Mouse (Mus musculus): ENCODE measurements around the gene Zfp710. TPM values are rescaled to one million over a fixed set of nuclear protein-coding genes. Genes with fewer than 3 reads are reported as not detected.

The Zfp710 gene
- polyA plus RNA-seq, 1 experiment from 2014 or later = 25.7 TPM

DNA sequence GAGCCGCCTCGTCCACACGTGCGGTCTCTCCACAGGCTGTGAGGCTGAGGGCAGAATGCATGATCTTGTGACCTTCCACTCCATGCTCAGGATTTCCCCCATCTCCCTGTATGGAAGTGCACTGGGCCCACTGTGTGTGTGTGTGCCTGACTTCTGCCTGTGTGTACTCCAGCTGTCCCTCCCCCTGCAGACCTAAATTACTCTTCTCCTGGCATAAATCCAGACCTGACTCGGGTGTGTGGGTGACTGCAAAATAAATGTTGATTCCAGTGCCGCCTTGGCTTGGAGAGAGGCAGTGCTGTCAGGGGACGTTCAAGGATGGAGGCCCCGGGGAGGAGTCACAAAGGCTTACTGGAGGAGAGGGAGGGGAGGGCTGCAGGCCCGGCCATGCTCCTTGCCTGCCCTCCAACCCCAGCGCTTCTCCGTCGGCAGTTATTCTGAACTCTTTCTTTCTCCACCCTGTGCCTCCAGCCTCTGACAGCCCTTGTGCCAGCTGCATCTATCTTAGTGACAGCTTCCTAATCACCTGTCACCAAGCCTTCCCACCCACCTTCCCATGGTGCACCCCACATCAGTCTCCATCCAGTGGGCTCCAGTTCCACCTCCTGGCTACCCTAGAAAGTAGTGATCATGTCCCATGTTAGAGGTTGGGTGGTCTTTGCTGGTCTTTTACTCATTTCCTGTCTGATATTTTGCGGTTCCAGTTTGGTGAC lies 45.2 kb downstream of the Zfp710 start:
- no peaks in the 10 kb centered on the region for H3K36me3 ChIP-seq (ENCODE audit: control insufficient read depth, insufficient read depth, low read length)
- H3K9me3 ChIP-seq (ENCODE audit: control insufficient read depth, low read length) = no peaks in the 10 kb centered on the region
- WGBS = 15% methylated on average over 13 of the region's 13 CpGs
- H3K27ac ChIP-seq (ENCODE audit: low read depth, low read length) = peak overlapping the region; percentile 44; the same call in 1 of the 2 replicates
- peaks cover 37% of the 10 kb centered on the region for H3K4me1 ChIP-seq (ENCODE audit: control insufficient read depth, insufficient read depth, low read length)
- H3K4me3 ChIP-seq (ENCODE audit: low read length) = no peak overlapping the region
- ATAC-seq (ENCODE audit: low FRiP score, low TSS enrichment) = peak; percentile 47; the same call in 1 of the 2 replicates
- no peak overlapping the region for H3K9ac ChIP-seq (ENCODE audit: low read depth, low read length)
- no peaks in the 10 kb centered on the region for H3K27me3 ChIP-seq (ENCODE audit: control insufficient read depth, insufficient read depth, low read length)
- no peak overlapping the region for H3K4me2 ChIP-seq (replicated peaks; ENCODE audit: low read depth, low read length)

DNA sequence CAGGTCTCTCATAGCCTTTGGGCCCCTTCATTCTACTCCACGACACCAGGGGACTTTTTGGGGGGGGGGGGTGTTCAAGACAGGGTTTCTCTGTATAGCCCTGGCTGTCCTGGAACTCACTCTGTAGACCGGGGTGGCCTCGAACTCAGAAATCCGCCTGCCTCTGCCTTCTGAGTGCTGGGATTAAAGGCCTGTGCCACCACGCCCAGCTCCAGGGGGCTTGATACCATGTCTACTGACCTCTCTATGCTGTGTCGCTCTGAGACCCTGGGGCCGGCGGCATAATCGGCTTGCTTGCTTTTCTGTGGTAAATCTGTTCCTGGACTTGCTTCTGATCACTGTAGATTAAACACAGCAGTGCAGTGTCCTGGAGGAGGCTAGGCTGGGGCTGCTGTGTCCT lies 46.6 kb downstream of the Zfp710 start:
- no peak for ATAC-seq (ENCODE audit: low FRiP score, low TSS enrichment)
- 93% methylated on average over 9 of the region's 9 CpGs for WGBS
- H3K27ac ChIP-seq (ENCODE audit: low read depth, low read length) = no peak overlapping the region

DNA sequence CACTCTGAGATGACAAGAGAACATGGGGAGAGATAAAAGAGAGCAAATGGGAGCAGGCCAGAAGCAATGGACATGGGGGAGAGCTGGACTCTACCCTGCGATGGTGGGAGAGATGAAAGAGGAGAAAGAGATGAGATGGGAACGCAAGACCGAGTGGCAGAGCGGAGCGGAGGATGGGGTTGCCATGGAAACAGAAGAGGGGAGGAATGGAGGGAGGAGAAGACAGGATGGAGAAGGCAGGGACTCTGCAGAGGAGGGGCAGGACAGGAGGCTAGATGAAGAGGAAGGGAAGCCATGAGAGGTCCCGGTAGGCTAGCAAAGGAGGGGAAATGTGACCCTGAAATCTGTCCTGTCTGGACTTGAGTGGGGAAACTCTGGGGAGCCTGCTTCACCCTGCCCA lies 47.7 kb downstream of the Zfp710 start:
- no peak overlapping the region for H3K4me2 ChIP-seq (replicated peaks; ENCODE audit: low read depth, low read length)
- no peak overlapping the region for H3K4me3 ChIP-seq (ENCODE audit: low read length)
- WGBS = 56% methylated on average over 6 of the region's 6 CpGs
- no peaks in the 10 kb centered on the region for H3K36me3 ChIP-seq (ENCODE audit: control insufficient read depth, insufficient read depth, low read length)
- H3K9ac ChIP-seq (ENCODE audit: low read depth, low read length) = no peak overlapping the region
- H3K27me3 ChIP-seq (ENCODE audit: control insufficient read depth, insufficient read depth, low read length) = no peaks in the 10 kb centered on the region
- peaks cover 58% of the 10 kb centered on the region for H3K4me1 ChIP-seq (ENCODE audit: control insufficient read depth, insufficient read depth, low read length)
- H3K27ac ChIP-seq (ENCODE audit: low read depth, low read length) = no peak overlapping the region
- no peak for ATAC-seq (ENCODE audit: low FRiP score, low TSS enrichment)
- no peaks in the 10 kb centered on the region for H3K9me3 ChIP-seq (ENCODE audit: control insufficient read depth, low read length)

More for the DNA sequence above, 46.6 kb downstream of the Zfp710 start:
- Histone ChIP-seq H3K9ac (ENCODE audit: low read depth, low read length) (no peak overlapping the region), H3K9me3 (ENCODE audit: control insufficient read depth, low read length) (no peaks in the 10 kb centered on the region), H3K4me3 (ENCODE audit: low read length) (no peak overlapping the region), H3K4me2 (replicated peaks; ENCODE audit: low read depth, low read length) (no peak overlapping the region), H3K27me3 (ENCODE audit: control insufficient read depth, insufficient read depth, low read length) (no peaks in the 10 kb centered on the region), H3K4me1 (ENCODE audit: control insufficient read depth, insufficient read depth, low read length) (peaks cover 51% of the 10 kb centered on the region), H3K36me3 (ENCODE audit: control insufficient read depth, insufficient read depth, low read length) (no peaks in the 10 kb centered on the region)

DNA sequence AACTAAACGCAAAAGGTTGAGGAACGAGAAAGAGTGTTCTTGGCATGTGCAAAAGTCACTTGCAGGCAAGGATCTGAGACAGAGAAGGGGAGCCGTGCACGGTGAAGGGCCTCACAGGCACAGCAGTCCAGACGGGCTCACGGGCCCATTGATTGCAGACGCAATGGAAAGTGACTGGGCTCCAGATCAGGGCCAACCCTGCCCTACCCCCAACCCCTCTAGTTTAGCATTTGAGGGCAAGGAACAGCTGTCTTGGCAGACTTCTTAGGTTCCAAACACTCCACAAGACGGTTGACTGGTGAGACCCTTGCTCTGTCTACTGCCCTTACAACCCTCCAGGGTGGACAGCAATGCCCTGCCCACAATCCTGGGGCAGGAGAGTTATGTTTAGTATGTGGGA lies 48.9 kb downstream of the Zfp710 start:
- Histone ChIP-seq H3K9me3 (ENCODE audit: control insufficient read depth, low read length) (no peaks in the 10 kb centered on the region), H3K27ac (ENCODE audit: low read depth, low read length) (no peak overlapping the region), H3K36me3 (ENCODE audit: control insufficient read depth, insufficient read depth, low read length) (no peaks in the 10 kb centered on the region), H3K27me3 (ENCODE audit: control insufficient read depth, insufficient read depth, low read length) (no peaks in the 10 kb centered on the region), H3K4me3 (ENCODE audit: low read length) (no peak overlapping the region), H3K4me1 (ENCODE audit: control insufficient read depth, insufficient read depth, low read length) (peaks cover 61% of the 10 kb centered on the region), H3K9ac (ENCODE audit: low read depth, low read length) (no peak overlapping the region), H3K4me2 (replicated peaks; ENCODE audit: low read depth, low read length) (no peak overlapping the region)
- no peak for ATAC-seq (ENCODE audit: low FRiP score, low TSS enrichment)
- WGBS = 75% methylated on average over 8 of the region's 8 CpGs

DNA sequence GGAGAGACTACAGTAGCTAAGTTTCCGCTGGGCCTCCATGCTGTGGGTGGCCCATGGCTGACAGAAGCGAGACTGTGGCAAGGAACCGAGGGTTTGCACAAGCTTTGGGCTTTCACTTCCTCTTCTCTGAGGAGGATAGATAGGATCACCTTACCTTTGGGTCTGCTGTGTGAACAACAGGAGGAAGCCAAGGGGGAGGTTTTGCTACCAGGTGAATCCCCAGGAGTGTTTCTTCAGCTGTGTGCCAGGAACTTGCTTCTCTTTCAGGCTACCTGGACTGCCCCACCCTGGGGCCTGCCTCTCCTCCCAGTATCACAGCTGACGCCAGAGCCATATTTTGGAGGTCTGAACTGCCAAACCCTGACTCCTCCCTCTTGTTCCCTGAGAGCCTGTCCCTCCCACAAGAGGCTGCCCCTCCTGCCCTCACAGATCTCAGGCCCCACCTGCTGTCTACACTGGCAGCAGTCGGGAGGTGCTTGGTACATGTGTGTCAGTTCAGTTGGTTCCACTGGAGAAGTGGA lies 50.4 kb downstream of the Zfp710 start:
- WGBS = 28% methylated on average over 5 of the region's 5 CpGs
- Histone ChIP-seq H3K36me3 (ENCODE audit: control insufficient read depth, insufficient read depth, low read length) (no peaks in the 10 kb centered on the region), H3K4me2 (replicated peaks; ENCODE audit: low read depth, low read length) (no peak overlapping the region), H3K4me1 (ENCODE audit: control insufficient read depth, insufficient read depth, low read length) (peaks cover 57% of the 10 kb centered on the region), H3K9me3 (ENCODE audit: control insufficient read depth, low read length) (no peaks in the 10 kb centered on the region), H3K4me3 (ENCODE audit: low read length) (no peak overlapping the region), H3K27me3 (ENCODE audit: control insufficient read depth, insufficient read depth, low read length) (no peaks in the 10 kb centered on the region), H3K9ac (ENCODE audit: low read depth, low read length) (no peak overlapping the region), H3K27ac (ENCODE audit: low read depth, low read length) (peak overlapping the region; percentile 37; the same call in 1 of the 2 replicates)
- peak; percentile 14; the same call in 1 of the 2 replicates for ATAC-seq (ENCODE audit: low FRiP score, low TSS enrichment)

DNA sequence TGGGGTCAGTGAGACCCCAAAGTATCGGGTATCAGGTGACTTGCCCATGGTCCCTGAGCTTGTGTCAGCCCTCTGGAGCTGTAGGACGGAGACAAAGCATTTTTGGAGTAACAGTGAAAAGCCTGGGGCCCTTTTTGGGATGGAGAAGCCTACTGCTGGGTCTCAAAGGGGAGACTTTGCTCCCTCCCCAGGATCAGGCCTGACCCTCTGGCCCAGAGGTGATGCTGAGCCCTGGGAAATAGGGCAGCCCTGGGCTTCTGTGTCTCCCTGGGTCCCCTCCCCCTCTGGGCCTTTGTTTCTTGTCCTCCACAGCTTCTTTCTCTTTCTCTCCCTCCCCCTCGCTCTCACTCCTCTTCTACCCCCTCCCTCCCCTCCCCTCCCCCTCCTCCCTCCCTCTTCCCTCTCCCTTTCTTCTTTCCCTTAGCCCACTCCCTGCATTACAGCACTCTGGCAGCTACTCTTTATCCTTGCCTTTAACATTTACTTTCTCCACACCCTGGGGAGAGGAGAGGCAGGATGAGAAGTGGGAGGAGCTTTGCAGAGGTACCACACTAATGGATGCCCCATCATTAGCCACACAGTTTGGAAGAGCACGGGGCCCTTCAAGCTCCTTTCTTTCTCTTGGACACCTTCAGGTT lies 51.5 kb downstream of the Zfp710 start:
- WGBS = 20% methylated on average over 4 of the region's 4 CpGs
- Histone ChIP-seq H3K4me3 (ENCODE audit: low read length) (no peak overlapping the region), H3K27ac (ENCODE audit: low read depth, low read length) (peak overlapping the region; percentile 3; the same call in 1 of the 2 replicates), H3K4me1 (ENCODE audit: control insufficient read depth, insufficient read depth, low read length) (peaks cover 51% of the 10 kb centered on the region), H3K9ac (ENCODE audit: low read depth, low read length) (no peak overlapping the region), H3K27me3 (ENCODE audit: control insufficient read depth, insufficient read depth, low read length) (no peaks in the 10 kb centered on the region), H3K4me2 (replicated peaks; ENCODE audit: low read depth, low read length) (no peak overlapping the region), H3K9me3 (ENCODE audit: control insufficient read depth, low read length) (no peaks in the 10 kb centered on the region), H3K36me3 (ENCODE audit: control insufficient read depth, insufficient read depth, low read length) (peaks cover 3% of the 10 kb centered on the region; the same call in 1 of the 2 replicates)
- no peak for ATAC-seq (ENCODE audit: low FRiP score, low TSS enrichment)

DNA sequence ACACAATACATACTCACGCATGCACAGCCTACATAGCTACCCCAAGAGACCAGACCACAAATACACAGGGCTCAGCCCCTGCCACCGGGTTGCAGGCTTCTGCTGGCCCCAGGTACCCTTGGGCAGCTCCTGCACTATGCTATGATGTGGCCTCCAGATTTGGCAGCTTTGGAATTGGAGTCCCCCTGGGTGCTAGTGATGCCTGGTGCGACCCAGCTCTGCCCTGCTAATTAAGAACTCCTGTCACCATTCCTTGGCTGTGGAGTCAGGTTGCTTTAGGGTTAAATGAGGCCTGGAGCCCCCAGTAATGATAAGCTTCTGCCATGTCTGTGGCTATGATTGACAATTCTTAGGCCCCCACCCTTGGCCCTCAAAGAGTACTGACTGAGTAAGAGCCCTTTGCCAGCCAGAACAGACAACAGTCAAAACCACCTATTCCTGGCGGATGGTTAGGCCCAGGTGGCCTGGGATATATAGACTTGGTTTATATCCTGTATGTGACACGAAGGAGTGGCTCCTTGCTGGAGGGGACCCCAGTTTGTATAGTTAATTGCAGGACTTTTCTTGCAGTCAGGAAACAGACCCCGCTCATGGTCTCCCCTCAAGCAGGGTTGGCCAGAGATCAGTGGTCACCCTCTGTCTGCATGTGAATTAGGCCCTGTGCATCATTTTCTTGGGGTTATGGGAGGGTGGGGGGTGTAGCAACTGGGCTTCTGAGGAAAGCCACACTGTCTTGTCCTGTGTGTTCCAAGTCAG lies 52.5 kb downstream of the Zfp710 start:
- Histone ChIP-seq H3K27me3 (ENCODE audit: control insufficient read depth, insufficient read depth, low read length) (no peaks in the 10 kb centered on the region), H3K9me3 (ENCODE audit: control insufficient read depth, low read length) (no peaks in the 10 kb centered on the region), H3K4me3 (ENCODE audit: low read length) (no peak overlapping the region), H3K9ac (ENCODE audit: low read depth, low read length) (no peak overlapping the region), H3K4me1 (ENCODE audit: control insufficient read depth, insufficient read depth, low read length) (peaks cover 51% of the 10 kb centered on the region), H3K27ac (ENCODE audit: low read depth, low read length) (no peak overlapping the region), H3K36me3 (ENCODE audit: control insufficient read depth, insufficient read depth, low read length) (peaks cover 13% of the 10 kb centered on the region), H3K4me2 (replicated peaks; ENCODE audit: low read depth, low read length) (no peak overlapping the region)
- ATAC-seq (ENCODE audit: low FRiP score, low TSS enrichment) = no peak
- WGBS = 74% methylated on average over 6 of the region's 6 CpGs

DNA sequence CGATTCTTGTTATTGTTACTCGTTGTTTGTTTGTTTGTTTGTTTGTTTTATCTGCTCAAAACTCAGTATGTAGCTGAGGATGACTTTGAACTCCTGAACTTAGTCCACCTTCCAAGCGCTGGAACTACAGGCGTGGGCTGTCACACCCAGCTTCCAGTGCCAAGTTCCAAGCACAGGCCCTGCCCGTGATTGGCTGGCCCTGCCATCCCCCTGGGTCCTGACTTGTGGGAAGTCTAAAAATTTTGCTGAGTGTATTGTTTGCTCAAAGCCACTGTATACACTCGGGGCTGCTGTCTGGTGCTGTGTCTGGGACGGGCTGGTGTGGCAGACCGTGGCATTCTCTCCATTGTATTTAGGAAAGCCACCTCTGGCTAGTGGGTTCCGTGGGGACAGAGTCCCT lies 53.2 kb downstream of the Zfp710 start:
- H3K4me1 ChIP-seq (ENCODE audit: control insufficient read depth, insufficient read depth, low read length) = peaks cover 51% of the 10 kb centered on the region
- no peaks in the 10 kb centered on the region for H3K27me3 ChIP-seq (ENCODE audit: control insufficient read depth, insufficient read depth, low read length)
- no peaks in the 10 kb centered on the region for H3K9me3 ChIP-seq (ENCODE audit: control insufficient read depth, low read length)
- peak overlapping the region; percentile 90; the same call in 1 of the 2 replicates for H3K27ac ChIP-seq (ENCODE audit: low read depth, low read length)
- WGBS = 71% methylated on average over 9 of the region's 9 CpGs
- H3K9ac ChIP-seq (ENCODE audit: low read depth, low read length) = no peak overlapping the region
- peaks cover 20% of the 10 kb centered on the region for H3K36me3 ChIP-seq (ENCODE audit: control insufficient read depth, insufficient read depth, low read length)
- no peak overlapping the region for H3K4me2 ChIP-seq (replicated peaks; ENCODE audit: low read depth, low read length)
- ATAC-seq (ENCODE audit: low FRiP score, low TSS enrichment) = no peak
- no peak overlapping the region for H3K4me3 ChIP-seq (ENCODE audit: low read length)
